Mouse (Mus musculus) heart, embryonic 13.5 days (tissue): ENCODE results near the gene Selenbp2. TPM values are rescaled to one million over a fixed set of nuclear protein-coding genes. Genes with fewer than 3 reads are reported as not detected.
"Not testable (repeated sequence)": the region's sequence is repeated elsewhere in the genome, so short reads cannot be mapped to it uniquely, and the experiment has no call there.

ENCODE experiments used
- ATAC-seq: fragments of 200-750 bp; cut with Nextera tagmentation; 2 replicates; pipeline ENCODE4 v1.8.0; 2017; ENCODE audit warnings: moderate TSS enrichment; ENCODE audit not compliant: insufficient number of reproducible peaks, low FRiP score, low TSS enrichment; ENCODE audit errors: extremely low read depth
- H3K27ac ChIP-seq: fragments of 300-500 bp; sonication (generic); replicated peaks from 2 replicates; pipeline ENCODE4 v1.5.1; 2015; ENCODE audit warnings: moderate library complexity, mild to moderate bottlenecking, inconsistent platforms
- H3K27me3 ChIP-seq: fragments of 300-500 bp; sonication (generic); replicated peaks from 2 replicates; pipeline ENCODE4 v1.6.1; 2015; ENCODE audit warnings: mild to moderate bottlenecking, inconsistent platforms
- H3K36me3 ChIP-seq: fragments of 300-500 bp; sonication (generic); 2 replicates; pipeline ENCODE4 v1.6.1; 2015; ENCODE audit warnings: mild to moderate bottlenecking, inconsistent platforms
- H3K4me1 ChIP-seq: fragments of 300-500 bp; sonication (generic); 2 replicates; pipeline ENCODE4 v1.6.1; 2015; ENCODE audit warnings: inconsistent platforms
- H3K4me2 ChIP-seq: fragments of 300-500 bp; sonication (generic); 2 replicates; pipeline ENCODE4 v1.6.1; 2015; ENCODE audit warnings: inconsistent platforms, mild to moderate bottlenecking, moderate library complexity
- H3K4me3 ChIP-seq: fragments of 300-500 bp; sonication (generic); 2 replicates; pipeline ENCODE4 v1.5.1; 2015; ENCODE audit warnings: moderate library complexity, mild to moderate bottlenecking, inconsistent platforms
- H3K9ac ChIP-seq: fragments of 300-500 bp; sonication (generic); 2 replicates; pipeline ENCODE4 v1.6.1; 2015; ENCODE audit warnings: inconsistent platforms, mild to moderate bottlenecking, moderate library complexity
- H3K9me3 ChIP-seq: fragments of 300-500 bp; sonication (generic); 2 replicates; pipeline ENCODE4 v1.6.1; 2016; ENCODE audit warnings: inconsistent platforms
- WGBS: fragments of 180-500 bp; shearing (Covaris S2); methylation state at CpG from one replicate; pipeline ENCODE4 v1.1.7; 2015; ENCODE audit warnings: mixed read lengths; 5-methylcytosine and 5-hydroxymethylcytosine counted together
- polyA plus RNA-seq: library from polyadenylated mRNA; unstranded; fragments of >200 nt; fragmentation: Nextera tagmentation; extraction: Ambion mirVana; gene quantifications from 2 replicates; pipeline ENCODE4 v1.2.1, GENCODE M21; 2015

Gene Selenbp2
- polyA plus RNA-seq, 1 experiment from 2014 or later, result 1.3 TPM

- not testable (repeated sequence) for H3K4me2 ChIP-seq, H3K27ac ChIP-seq, H3K4me1 ChIP-seq, H3K9ac ChIP-seq, H3K4me3 ChIP-seq, H3K9me3 ChIP-seq, H3K27me3 ChIP-seq, ATAC-seq, H3K36me3 ChIP-seq
- 76% methylated on average over 9 of the region's 9 CpGs for WGBS
Observed at GRCm38 (mm10) chr3:94675101-94675500, 18.3 kb upstream of the Selenbp2 start.

GRCm38 (mm10) chr3:94679351-94679841 is 14.0 kb upstream of the Selenbp2 start:
- WGBS, result 74% methylated on average over 8 of the region's 8 CpGs
- Histone ChIP-seq H3K4me1 (no peaks in the 10 kb centered on the region), H3K36me3 (no peaks in the 10 kb centered on the region), H3K27me3 (no peaks in the 10 kb centered on the region), H3K9ac (no peak overlapping the region), H3K9me3 (no peaks in the 10 kb centered on the region), H3K27ac (no peak overlapping the region), H3K4me2 (no peak overlapping the region), H3K4me3 (no peak overlapping the region)
- ATAC-seq, result no peak

- not testable (repeated sequence) for H3K27me3 ChIP-seq, H3K4me1 ChIP-seq, H3K4me2 ChIP-seq, H3K4me3 ChIP-seq, H3K9me3 ChIP-seq, H3K9ac ChIP-seq, H3K36me3 ChIP-seq, H3K27ac ChIP-seq, ATAC-seq
- WGBS, result 91% methylated on average over 12 of the region's 12 CpGs
Observed at GRCm38 (mm10) chr3:94680032-94680431, 13.3 kb upstream of the Selenbp2 start.

- H3K27me3 ChIP-seq, result no peaks in the 10 kb centered on the region
- H3K4me2 ChIP-seq, result no peak overlapping the region
- 83% methylated on average over 16 of the region's 16 CpGs for WGBS
- ATAC-seq, result no peak
- H3K36me3 ChIP-seq, result no peaks in the 10 kb centered on the region
- H3K9me3 ChIP-seq, result no peaks in the 10 kb centered on the region
- no peak overlapping the region for H3K9ac ChIP-seq
- H3K4me1 ChIP-seq, result no peaks in the 10 kb centered on the region
- H3K27ac ChIP-seq, result no peak overlapping the region
- no peak overlapping the region for H3K4me3 ChIP-seq
Observed at GRCm38 (mm10) chr3:94680783-94681182, 12.6 kb upstream of the Selenbp2 start.

GRCm38 (mm10) chr3:94683646-94684045 is 9.7 kb upstream of the Selenbp2 start:
- ATAC-seq, result no peak
- no peaks in the 10 kb centered on the region for H3K27me3 ChIP-seq
- 78% methylated on average over 6 of the region's 6 CpGs for WGBS

GRCm38 (mm10) chr3:94685989-94686772 is 7.2 kb upstream of the Selenbp2 start:
- H3K4me3 ChIP-seq, H3K27me3 ChIP-seq, H3K9ac ChIP-seq, H3K36me3 ChIP-seq, ATAC-seq, H3K4me1 ChIP-seq, H3K9me3 ChIP-seq, H3K27ac ChIP-seq, H3K4me2 ChIP-seq: not testable (repeated sequence)
- WGBS, result 63% methylated on average over 8 of the region's 8 CpGs

More at GRCm38 (mm10) chr3:94683646-94684045, 9.7 kb upstream of the Selenbp2 start:
- Histone ChIP-seq H3K4me1 (peaks cover 3% of the 10 kb centered on the region; the same call in 1 of the 2 replicates), H3K27ac (no peak overlapping the region), H3K4me3 (no peak overlapping the region), H3K36me3 (no peaks in the 10 kb centered on the region), H3K9me3 (no peaks in the 10 kb centered on the region), H3K4me2 (no peak overlapping the region), H3K9ac (no peak overlapping the region)

- not testable (repeated sequence) for H3K27ac ChIP-seq, H3K27me3 ChIP-seq, H3K9ac ChIP-seq, H3K36me3 ChIP-seq, H3K4me2 ChIP-seq, H3K4me3 ChIP-seq, H3K9me3 ChIP-seq, ATAC-seq
- WGBS, result 84% methylated on average over 3 of the region's 3 CpGs
- peaks cover 12% of the 10 kb centered on the region for H3K4me1 ChIP-seq
Observed at GRCm38 (mm10) chr3:94688698-94689097, 4.7 kb upstream of the Selenbp2 start.

GRCm38 (mm10) chr3:94689195-94689594 is 4.2 kb upstream of the Selenbp2 start:
- H3K27me3 ChIP-seq, H3K27ac ChIP-seq, ATAC-seq, H3K4me3 ChIP-seq, H3K9ac ChIP-seq, H3K9me3 ChIP-seq, H3K36me3 ChIP-seq, H3K4me2 ChIP-seq: not testable (repeated sequence)
- 52% methylated on average over 1 of the region's 1 CpGs for WGBS
- H3K4me1 ChIP-seq, result peaks cover 13% of the 10 kb centered on the region

- not testable (repeated sequence) for H3K36me3 ChIP-seq, H3K4me2 ChIP-seq, H3K27me3 ChIP-seq, H3K9me3 ChIP-seq, ATAC-seq, H3K9ac ChIP-seq, H3K4me3 ChIP-seq, H3K27ac ChIP-seq
- 51% methylated on average over 6 of the region's 6 CpGs for WGBS
- H3K4me1 ChIP-seq, result peaks cover 13% of the 10 kb centered on the region
Observed at GRCm38 (mm10) chr3:94690162-94690561, 3.2 kb upstream of the Selenbp2 start.

- no peaks in the 10 kb centered on the region for H3K36me3 ChIP-seq
- no peak overlapping the region for H3K27ac ChIP-seq
- H3K27me3 ChIP-seq, result no peaks in the 10 kb centered on the region
- no peak overlapping the region for H3K4me2 ChIP-seq
- no peak for ATAC-seq
- H3K4me3 ChIP-seq, result no peak overlapping the region
- H3K9ac ChIP-seq, result no peak overlapping the region
- peaks cover 13% of the 10 kb centered on the region for H3K4me1 ChIP-seq
- H3K9me3 ChIP-seq, result no peaks in the 10 kb centered on the region
Observed at GRCm38 (mm10) chr3:94690616-94691247, 2.6 kb upstream of the Selenbp2 start.

GRCm38 (mm10) chr3:94691694-94692093 is 1.7 kb upstream of the Selenbp2 start:
- not testable (repeated sequence) for H3K36me3 ChIP-seq, ATAC-seq, H3K27ac ChIP-seq, H3K4me2 ChIP-seq, H3K4me3 ChIP-seq, H3K27me3 ChIP-seq, H3K9me3 ChIP-seq, H3K9ac ChIP-seq
- WGBS, result 85% methylated on average over 4 of the region's 4 CpGs
- peaks cover 11% of the 10 kb centered on the region for H3K4me1 ChIP-seq

GRCm38 (mm10) chr3:94693874-94694273 is 518 bp downstream of the Selenbp2 start:
- H3K27ac ChIP-seq, ATAC-seq, H3K4me3 ChIP-seq, H3K4me1 ChIP-seq, H3K27me3 ChIP-seq, H3K9ac ChIP-seq, H3K9me3 ChIP-seq, H3K4me2 ChIP-seq, H3K36me3 ChIP-seq: not testable (repeated sequence)
- WGBS, result 58% methylated on average over 5 of the region's 8 CpGs
